Mouse (Mus musculus): ENCODE results near the gene Aldh18a1. TPM values are rescaled to one million over a fixed set of nuclear protein-coding genes. Genes with fewer than 3 reads are reported as not detected.

Aldh18a1 gene
- polyA plus RNA-seq, 1 experiment from 2014 or later, result 67.4 TPM

DNA sequence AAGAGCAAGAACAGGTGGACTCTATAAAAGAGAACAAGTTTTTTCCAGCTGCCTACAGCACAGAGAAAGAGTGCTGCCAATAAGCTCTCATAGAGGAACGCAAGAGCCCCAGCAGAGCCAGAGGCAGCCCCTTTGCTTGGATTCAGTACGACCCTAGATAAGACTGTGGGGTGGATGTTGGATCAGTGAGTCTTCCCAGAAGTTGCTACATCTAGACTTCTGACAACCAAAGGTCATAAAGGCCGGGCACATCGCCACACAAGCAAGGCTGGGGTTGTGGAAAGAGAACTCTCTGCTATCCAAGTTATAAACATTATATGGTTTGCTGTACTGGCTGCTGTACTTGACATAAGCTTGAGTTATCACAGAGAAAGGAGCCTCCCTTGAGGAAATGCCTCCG, 67.9 kb downstream of the Aldh18a1 start:
- no peaks in the 10 kb centered on the region for H3K9me3 ChIP-seq (replicated peaks)
- H3K4me1 ChIP-seq, result 0 out of 2 replicates have a peak, but pooled peaks cover 3% of the 10 kb centered on the region
- no peak overlapping the region for H3K27ac ChIP-seq
- H3K36me3 ChIP-seq, result no peaks in the 10 kb centered on the region
- no peak for ATAC-seq
- no peak overlapping the region for H3K9ac ChIP-seq
- no peak overlapping the region for H3K4me2 ChIP-seq
- 72% methylated on average over 5 of the region's 5 CpGs for WGBS (ENCODE audit: insufficient replicate concordance)
- no peaks in the 10 kb centered on the region for H3K27me3 ChIP-seq (replicated peaks)
- no peak overlapping the region for H3K4me3 ChIP-seq

DNA sequence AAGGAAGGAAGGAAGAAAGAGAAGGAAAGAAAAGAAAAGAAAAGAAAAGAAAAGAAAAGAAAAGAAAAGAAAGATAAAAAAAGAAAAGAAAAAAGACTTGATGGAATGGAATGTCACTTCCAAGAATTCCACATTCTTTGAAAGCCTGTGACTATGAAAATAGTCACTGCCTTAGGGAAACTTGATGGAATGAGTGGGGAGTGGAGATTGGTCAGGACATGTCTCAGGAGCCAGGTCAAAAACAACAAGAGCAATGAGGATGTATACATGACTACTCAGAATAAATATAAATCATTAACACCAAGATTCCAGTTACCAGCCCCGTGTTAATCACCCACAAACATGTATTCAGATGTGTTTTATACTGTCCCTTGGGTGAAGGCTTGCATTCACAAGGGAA, 69.6 kb downstream of the Aldh18a1 start:
- WGBS (ENCODE audit: insufficient replicate concordance), result 47% methylated on average over 1 of the region's 1 CpGs
- H3K4me1 ChIP-seq, result peaks cover 11% of the 10 kb centered on the region
- no peak overlapping the region for H3K27ac ChIP-seq
- H3K4me2 ChIP-seq, result no peak overlapping the region
- H3K9ac ChIP-seq, result no peak overlapping the region
- ATAC-seq, result no peak
- H3K4me3 ChIP-seq, result no peak overlapping the region
- H3K36me3 ChIP-seq, result no peaks in the 10 kb centered on the region
- H3K9me3 ChIP-seq (replicated peaks), result no peaks in the 10 kb centered on the region
- H3K27me3 ChIP-seq (replicated peaks), result no peaks in the 10 kb centered on the region

GRCm38 (mm10) chr19:40515596-40515995, 72.7 kb downstream of the Aldh18a1 start:
- Histone ChIP-seq H3K4me1 (peaks cover 35% of the 10 kb centered on the region), H3K27ac (no peak overlapping the region), H3K36me3 (no peaks in the 10 kb centered on the region), H3K4me2 (no peak overlapping the region), H3K9ac (no peak overlapping the region), H3K27me3 (replicated peaks) (no peaks in the 10 kb centered on the region), H3K4me3 (no peak overlapping the region), H3K9me3 (replicated peaks) (no peaks in the 10 kb centered on the region)
- WGBS (ENCODE audit: insufficient replicate concordance), result 85% methylated on average over 3 of the region's 3 CpGs
- ATAC-seq, result no peak

GRCm38 (mm10) chr19:40514376-40514775, 73.9 kb downstream of the Aldh18a1 start:
- Histone ChIP-seq H3K4me2 (peak overlapping the region; percentile 90), H3K36me3 (no peaks in the 10 kb centered on the region), H3K9ac (peak overlapping the region; percentile 72; the same call in 1 of the 2 replicates), H3K27me3 (replicated peaks) (no peaks in the 10 kb centered on the region), H3K4me1 (peaks cover 44% of the 10 kb centered on the region), H3K4me3 (no peak overlapping the region), H3K9me3 (replicated peaks) (no peaks in the 10 kb centered on the region), H3K27ac (0 out of 2 replicates have a peak overlapping the region, but pooled peaks have one; percentile 34)
- no peak for ATAC-seq
- WGBS (ENCODE audit: insufficient replicate concordance), result 76% methylated on average over 7 of the region's 7 CpGs

DNA sequence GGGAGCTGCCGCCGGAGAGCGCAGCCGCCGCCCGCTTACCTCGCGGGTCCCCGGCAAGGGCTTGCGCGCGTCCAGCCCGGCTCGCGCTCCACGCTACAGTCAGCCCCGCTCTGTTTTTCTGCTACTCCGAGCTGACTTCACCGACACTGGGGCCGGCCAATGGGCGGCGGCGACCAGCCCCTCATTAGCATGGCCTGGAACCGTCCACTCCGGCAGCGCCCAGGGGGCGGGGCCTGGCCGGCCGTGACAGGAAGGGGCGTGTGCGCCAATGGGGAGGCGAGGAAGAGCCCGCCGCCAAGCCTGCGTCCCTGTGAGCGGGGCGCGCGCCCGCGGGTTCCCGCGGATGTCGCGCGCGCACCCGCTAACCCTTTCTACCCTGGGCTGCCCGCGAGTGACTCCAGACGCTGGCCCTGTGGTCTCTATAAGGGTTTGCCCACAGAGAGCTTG, 74.6 kb downstream of the Aldh18a1 start, which contains the start of gene Sorbs1:
TSS of gene Sorbs1 (minus strand) at position 148 of the 447 bp plus-strand sequence.
- Histone ChIP-seq H3K9ac (peak within 1 kb of the TSS; percentile 94), H3K27me3 (replicated peaks) (no peaks in the 10 kb centered on the region), H3K4me1 (peaks cover 51% of the 10 kb centered on the region), H3K4me2 (peak within 1 kb of the TSS; percentile 90), H3K9me3 (replicated peaks) (no peaks in the 10 kb centered on the region), H3K36me3 (no peaks in the 10 kb centered on the region), H3K27ac (peak within 1 kb of the TSS; percentile 98), H3K4me3 (peak within 1 kb of the TSS; percentile 88)
- ATAC-seq, result peak; percentile 97
- 2% methylated on average over 48 of the region's 51 CpGs for WGBS (ENCODE audit: insufficient replicate concordance)

- peak overlapping the region; percentile 90 for H3K4me2 ChIP-seq
These were observed 75.5 kb downstream of the Aldh18a1 start for GRCm38 (mm10) chr19:40512500-40513421.

DNA sequence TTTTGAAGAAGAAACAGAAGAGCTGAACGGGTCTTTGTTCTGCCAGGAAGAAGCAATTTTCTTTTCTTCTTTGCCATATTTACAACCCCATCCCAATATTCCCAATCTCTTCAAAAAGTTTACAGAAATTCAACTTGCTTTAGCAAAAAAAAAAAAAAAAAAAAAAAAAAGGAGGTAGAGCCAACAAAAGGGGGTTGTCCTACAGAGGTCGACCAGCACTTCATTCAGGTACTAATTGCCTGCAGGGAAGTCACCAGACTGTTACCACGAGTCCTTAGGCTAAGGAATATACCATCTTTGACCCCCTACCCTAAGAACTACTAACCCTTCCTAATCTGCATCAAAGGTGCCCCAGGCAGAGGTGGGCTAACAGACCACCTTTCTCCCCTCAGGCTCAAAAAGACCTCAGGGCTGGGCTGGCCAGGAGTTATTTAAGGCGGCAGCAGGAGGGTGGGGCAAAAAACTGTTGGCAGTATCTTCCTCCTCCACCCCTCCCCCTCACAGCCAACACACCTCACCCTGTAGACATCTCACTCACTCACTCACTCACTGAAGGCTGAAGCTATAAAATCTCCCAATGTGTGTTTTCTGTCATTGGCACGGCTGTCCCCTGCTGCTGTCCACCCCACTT, 76.5 kb downstream of the Aldh18a1 start:
- ATAC-seq, result peak; percentile 55

More at GRCm38 (mm10) chr19:40512500-40513421, 75.5 kb downstream of the Aldh18a1 start:
- peak overlapping the region; percentile 98 for H3K27ac ChIP-seq
- H3K27me3 ChIP-seq (replicated peaks), result no peaks in the 10 kb centered on the region
- H3K36me3 ChIP-seq, result peaks cover 5% of the 10 kb centered on the region
- H3K4me1 ChIP-seq, result peaks cover 52% of the 10 kb centered on the region
- peak; percentile 25 for ATAC-seq
- H3K9me3 ChIP-seq (replicated peaks), result no peaks in the 10 kb centered on the region
- H3K4me3 ChIP-seq, result peak overlapping the region; percentile 88
- peak overlapping the region; percentile 94 for H3K9ac ChIP-seq
- 2% methylated on average over 34 of the region's 34 CpGs for WGBS (ENCODE audit: insufficient replicate concordance)

DNA sequence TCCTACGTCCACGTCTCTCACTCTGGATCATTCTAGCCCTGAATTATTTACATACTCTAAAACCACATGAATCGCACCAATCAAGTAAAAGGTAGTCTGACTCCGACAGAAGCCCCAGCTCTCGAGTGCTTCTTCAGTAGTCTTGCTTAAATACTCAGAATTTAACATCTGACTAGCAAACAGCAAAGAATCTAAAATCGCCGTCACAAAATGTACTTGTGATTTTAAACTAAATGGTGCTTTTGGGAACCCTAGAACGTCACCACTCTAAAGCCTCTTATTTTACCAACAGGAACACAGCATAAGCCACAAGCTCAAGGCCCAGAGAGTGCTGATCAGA, 77.2 kb downstream of the Aldh18a1 start:
- H3K36me3 ChIP-seq, result peaks cover 7% of the 10 kb centered on the region
- H3K27me3 ChIP-seq (replicated peaks), result no peaks in the 10 kb centered on the region
- H3K9me3 ChIP-seq (replicated peaks), result no peaks in the 10 kb centered on the region
- H3K9ac ChIP-seq, result peak overlapping the region; percentile 94; the same call in 1 of the 2 replicates
- peak overlapping the region; percentile 90 for H3K4me2 ChIP-seq
- peak overlapping the region; percentile 88 for H3K4me3 ChIP-seq
- ATAC-seq, result no peak
- peak overlapping the region; percentile 98 for H3K27ac ChIP-seq
- 67% methylated on average over 8 of the region's 8 CpGs for WGBS (ENCODE audit: insufficient replicate concordance)
- H3K4me1 ChIP-seq, result peaks cover 61% of the 10 kb centered on the region

More for the DNA sequence above, 76.5 kb downstream of the Aldh18a1 start:
- Histone ChIP-seq H3K27me3 (replicated peaks) (no peaks in the 10 kb centered on the region), H3K36me3 (peaks cover 7% of the 10 kb centered on the region), H3K27ac (peak overlapping the region; percentile 98), H3K4me3 (peak overlapping the region; percentile 88), H3K4me2 (peak overlapping the region; percentile 90), H3K4me1 (peaks cover 56% of the 10 kb centered on the region), H3K9me3 (replicated peaks) (no peaks in the 10 kb centered on the region), H3K9ac (peak overlapping the region; percentile 94)
- 8% methylated on average over 5 of the region's 5 CpGs for WGBS (ENCODE audit: insufficient replicate concordance)

DNA sequence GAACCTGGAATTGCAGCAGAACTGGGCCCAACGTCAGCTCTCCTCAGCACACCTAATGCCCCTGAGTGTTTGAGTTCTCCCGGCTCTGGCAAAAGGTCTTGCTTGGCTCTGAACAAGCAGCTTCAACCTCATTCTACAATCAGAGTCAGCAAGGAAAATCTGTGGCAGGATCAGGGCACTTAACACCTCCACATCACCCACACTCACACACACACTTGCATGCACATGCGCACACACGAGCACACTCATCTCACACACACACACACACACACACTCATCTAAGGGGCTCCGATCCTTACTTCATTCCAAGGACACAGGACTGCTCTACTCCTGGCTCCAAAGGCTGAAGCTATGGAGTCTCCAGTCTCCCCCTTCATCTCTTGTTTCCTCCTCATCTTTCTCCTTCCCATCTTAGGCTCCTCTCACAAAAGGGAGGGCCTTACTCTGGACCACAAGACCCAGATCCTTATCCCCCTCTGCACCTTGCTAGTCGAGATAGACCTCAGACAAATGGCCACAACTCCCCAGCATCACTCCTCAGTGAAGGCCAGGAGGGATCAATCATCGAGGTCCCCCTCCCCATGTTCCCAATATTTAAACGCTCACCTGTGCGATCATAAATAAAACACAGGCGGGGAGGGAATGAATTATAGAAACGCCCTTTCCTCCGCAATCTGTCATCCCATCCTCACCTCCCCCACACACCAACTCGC, 77.7 kb downstream of the Aldh18a1 start:
- Histone ChIP-seq H3K27ac (peak overlapping the region; percentile 98), H3K36me3 (peaks cover 7% of the 10 kb centered on the region), H3K9me3 (replicated peaks) (no peaks in the 10 kb centered on the region), H3K4me1 (peaks cover 61% of the 10 kb centered on the region), H3K4me2 (peak overlapping the region; percentile 90), H3K27me3 (replicated peaks) (no peaks in the 10 kb centered on the region), H3K4me3 (no peak overlapping the region), H3K9ac (0 out of 2 replicates have a peak overlapping the region, but pooled peaks have one; percentile 94)
- no peak for ATAC-seq
- 73% methylated on average over 13 of the region's 13 CpGs for WGBS (ENCODE audit: insufficient replicate concordance)

DNA sequence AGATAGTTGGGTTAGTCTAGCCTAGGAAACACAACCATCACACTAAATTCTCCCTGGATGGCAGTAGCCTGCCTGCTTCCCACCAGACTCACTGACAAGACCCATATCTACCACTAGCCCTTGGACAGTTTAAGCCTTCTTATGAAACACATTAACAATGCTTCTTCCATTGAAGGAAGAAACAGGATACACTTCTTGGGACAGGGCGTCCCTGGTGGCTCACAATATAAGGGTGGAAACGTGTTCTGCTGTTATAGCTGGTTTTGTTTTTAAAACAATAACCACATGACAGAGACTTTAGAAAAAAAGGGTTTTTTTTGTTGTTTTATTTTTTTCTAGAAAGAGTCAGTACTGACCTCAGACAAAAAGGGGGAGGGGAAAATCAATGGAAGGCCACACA, 79.0 kb downstream of the Aldh18a1 start:
- ATAC-seq, result no peak
- peaks cover 7% of the 10 kb centered on the region for H3K36me3 ChIP-seq
- 78% methylated on average over 2 of the region's 2 CpGs for WGBS (ENCODE audit: insufficient replicate concordance)
- H3K4me3 ChIP-seq, result no peak overlapping the region
- no peaks in the 10 kb centered on the region for H3K9me3 ChIP-seq (replicated peaks)
- H3K4me1 ChIP-seq, result peaks cover 56% of the 10 kb centered on the region
- H3K27ac ChIP-seq, result peak overlapping the region; percentile 60; the same call in 1 of the 2 replicates
- no peak overlapping the region for H3K4me2 ChIP-seq
- H3K9ac ChIP-seq, result no peak overlapping the region
- no peaks in the 10 kb centered on the region for H3K27me3 ChIP-seq (replicated peaks)

GRCm38 (mm10) chr19:40508851-40509250, 79.4 kb downstream of the Aldh18a1 start:
- Histone ChIP-seq H3K27ac (peak overlapping the region; percentile 60; the same call in 1 of the 2 replicates), H3K4me3 (no peak overlapping the region), H3K9ac (no peak overlapping the region), H3K27me3 (replicated peaks) (no peaks in the 10 kb centered on the region), H3K4me1 (peaks cover 52% of the 10 kb centered on the region), H3K4me2 (no peak overlapping the region), H3K9me3 (replicated peaks) (no peaks in the 10 kb centered on the region), H3K36me3 (peaks cover 7% of the 10 kb centered on the region)
- 31% methylated on average over 2 of the region's 2 CpGs for WGBS (ENCODE audit: insufficient replicate concordance)
- no peak for ATAC-seq

Measured in liver, embryonic 12.5 days (tissue).